Mouse (Mus musculus) forebrain, postnatal 0 days (tissue): ENCODE measurements at regions not wholly inside any gene's neighbourhood (a gene's known extent, or its start where the extent isn't known, plus 50 kb on each side); places are given as distances from the start of the nearest gene placed in this dataset.
A peak's percentile ranks its signal among the peaks of the same experiment; 100 is the strongest.

ENCODE experiments used
- ATAC-seq: fragments of 200-750 bp; cut with Nextera tagmentation; 2 replicates; pipeline ENCODE4 v1.8.0; 2017; ENCODE audit warnings: mild to moderate bottlenecking, moderate library complexity
- DNase-seq: peaks from one replicate; pipeline ENCODE4 v3.0.0-alpha.2; 2015
- H3K27ac ChIP-seq: fragments of 300-500 bp; sonication (generic); 2 replicates; pipeline ENCODE4 v1.5.1; 2014; ENCODE audit warnings: low read depth, mild to moderate bottlenecking, antibody characterized with exemption, low read length, moderate library complexity, mixed read lengths
- H3K27me3 ChIP-seq: fragments of 300-500 bp; sonication (generic); 2 replicates; pipeline ENCODE4 v1.6.1; 2014; ENCODE audit warnings: mild to moderate bottlenecking, low read length, mixed read lengths; ENCODE audit not compliant: insufficient read depth
- H3K36me3 ChIP-seq: fragments of 300-500 bp; sonication (generic); 2 replicates; pipeline ENCODE4 v1.6.1; 2014; ENCODE audit warnings: mild to moderate bottlenecking, moderate library complexity; ENCODE audit not compliant: insufficient read depth
- H3K4me1 ChIP-seq: fragments of 300-500 bp; sonication (generic); 2 replicates; pipeline ENCODE4 v1.6.1; 2014; ENCODE audit warnings: antibody characterized with exemption; ENCODE audit not compliant: insufficient read depth
- H3K4me2 ChIP-seq: fragments of 300-500 bp; sonication (generic); 2 replicates; pipeline ENCODE4 v1.6.1; 2014; ENCODE audit warnings: low read depth, mild to moderate bottlenecking, moderate library complexity
- H3K4me3 ChIP-seq: fragments of 300-500 bp; sonication (generic); 2 replicates; pipeline ENCODE4 v1.5.1; 2014; ENCODE audit warnings: low read depth, low read length, mixed read lengths
- H3K9ac ChIP-seq: fragments of 300-500 bp; sonication (generic); 2 replicates; pipeline ENCODE4 v1.6.1; 2014; ENCODE audit warnings: mild to moderate bottlenecking
- H3K9me3 ChIP-seq: fragments of 300-500 bp; sonication (generic); 2 replicates; pipeline ENCODE4 v1.6.1; 2016; ENCODE audit warnings: low read length
- CTCF ChIP-seq: sonication (generic); IDR thresholded peaks from 2 replicates; pipeline ENCODE4 v1.5.1; 2016; ENCODE audit warnings: antibody characterized with exemption, control low read depth, low read depth
- WGBS: fragments of 180-500 bp; shearing (Covaris S2); extraction: QIAGEN DNeasy Blood & Tissue Kit; methylation state at CpG from one replicate; pipeline ENCODE4 v1.1.7; 2014; 5-methylcytosine and 5-hydroxymethylcytosine counted together

- H3K4me1 ChIP-seq = no peaks in the 10 kb centered on the region; the same call in 1 of the 2 replicates
- no peak for DNase-seq
- no peaks in the 10 kb centered on the region for H3K27me3 ChIP-seq
- no peak overlapping the region for H3K4me2 ChIP-seq
- WGBS = 94% methylated on average over 1 of the region's 1 CpGs
- H3K9me3 ChIP-seq = no peaks in the 10 kb centered on the region
- ATAC-seq = no peak
- no peaks in the 10 kb centered on the region for H3K36me3 ChIP-seq
- no peak overlapping the region for H3K9ac ChIP-seq
- no peak for TF ChIP-seq CTCF
- H3K27ac ChIP-seq = no peak overlapping the region
- no peak overlapping the region for H3K4me3 ChIP-seq
Measured at GRCm38 (mm10) chr14:102861694-102862093, 120.7 kb downstream of the Kctd12 start.

- DNase-seq (no peak), ATAC-seq (no peak)
- no peak overlapping the region for H3K4me2 ChIP-seq
- no peaks in the 10 kb centered on the region for H3K36me3 ChIP-seq
- H3K9me3 ChIP-seq = no peaks in the 10 kb centered on the region
- H3K27ac ChIP-seq = no peak overlapping the region
- H3K9ac ChIP-seq = no peak overlapping the region
- no peak overlapping the region for H3K4me3 ChIP-seq
- H3K27me3 ChIP-seq = no peaks in the 10 kb centered on the region
- 52% methylated on average over 4 of the region's 4 CpGs for WGBS
- H3K4me1 ChIP-seq = peaks cover 9% of the 10 kb centered on the region; the same call in 1 of the 2 replicates
- TF ChIP-seq CTCF = no peak
Measured at GRCm38 (mm10) chr14:102859361-102859871, 123.0 kb downstream of the Kctd12 start.

- Histone ChIP-seq H3K9ac (no peak overlapping the region), H3K4me3 (no peak overlapping the region), H3K4me2 (no peak overlapping the region), H3K27ac (no peak overlapping the region), H3K4me1 (peaks cover 9% of the 10 kb centered on the region; the same call in 1 of the 2 replicates), H3K9me3 (no peaks in the 10 kb centered on the region), H3K27me3 (no peaks in the 10 kb centered on the region), H3K36me3 (no peaks in the 10 kb centered on the region)
- DNase-seq (peak; percentile 46), ATAC-seq (no peak)
- TF ChIP-seq CTCF = no peak
- 40% methylated on average over 7 of the region's 7 CpGs for WGBS
Measured at GRCm38 (mm10) chr14:102855264-102855840, 127.1 kb downstream of the Kctd12 start.

- WGBS = 83% methylated on average over 3 of the region's 3 CpGs
- ATAC-seq = no peak
- no peak for TF ChIP-seq CTCF
Measured at GRCm38 (mm10) chr14:102843700-102844099, 138.7 kb downstream of the Kctd12 start.

GRCm38 (mm10) chr14:102837602-102838001 is 144.8 kb downstream of the Kctd12 start:
- ATAC-seq = no peak
- H3K36me3 ChIP-seq = no peaks in the 10 kb centered on the region
- WGBS = 79% methylated on average over 1 of the region's 1 CpGs

More at GRCm38 (mm10) chr14:102843700-102844099, 138.7 kb downstream of the Kctd12 start:
- Histone ChIP-seq H3K9ac (no peak overlapping the region), H3K27ac (no peak overlapping the region), H3K36me3 (no peaks in the 10 kb centered on the region), H3K4me1 (no peaks in the 10 kb centered on the region), H3K9me3 (no peaks in the 10 kb centered on the region), H3K27me3 (no peaks in the 10 kb centered on the region), H3K4me3 (no peak overlapping the region), H3K4me2 (no peak overlapping the region)
- DNase-seq = no peak

GRCm38 (mm10) chr14:102835118-102835769 is 147.2 kb downstream of the Kctd12 start:
- Histone ChIP-seq H3K9me3 (no peaks in the 10 kb centered on the region), H3K4me1 (no peaks in the 10 kb centered on the region), H3K27ac (no peak overlapping the region), H3K9ac (no peak overlapping the region), H3K36me3 (no peaks in the 10 kb centered on the region), H3K27me3 (no peaks in the 10 kb centered on the region), H3K4me3 (no peak overlapping the region), H3K4me2 (no peak overlapping the region)
- ATAC-seq = no peak
- DNase-seq = no peak
- 83% methylated on average over 11 of the region's 11 CpGs for WGBS
- TF ChIP-seq CTCF = no peak

More at GRCm38 (mm10) chr14:102837602-102838001, 144.8 kb downstream of the Kctd12 start:
- H3K4me3 ChIP-seq = no peak overlapping the region
- H3K4me2 ChIP-seq = no peak overlapping the region
- DNase-seq = no peak
- no peak for TF ChIP-seq CTCF
- H3K9me3 ChIP-seq = no peaks in the 10 kb centered on the region
- H3K27me3 ChIP-seq = no peaks in the 10 kb centered on the region
- no peaks in the 10 kb centered on the region for H3K4me1 ChIP-seq
- H3K27ac ChIP-seq = no peak overlapping the region
- no peak overlapping the region for H3K9ac ChIP-seq

- TF ChIP-seq CTCF = no peak
- Histone ChIP-seq H3K9ac (no peak overlapping the region), H3K27ac (no peak overlapping the region), H3K4me1 (no peaks in the 10 kb centered on the region), H3K4me3 (no peak overlapping the region), H3K27me3 (no peaks in the 10 kb centered on the region), H3K36me3 (no peaks in the 10 kb centered on the region), H3K4me2 (no peak overlapping the region), H3K9me3 (no peaks in the 10 kb centered on the region)
- WGBS = 79% methylated on average over 3 of the region's 3 CpGs
- DNase-seq (no peak), ATAC-seq (no peak)
Measured at GRCm38 (mm10) chr14:102828442-102828841, 154.0 kb downstream of the Kctd12 start.
